Mouse (Mus musculus): ENCODE measurements around the gene Nup107. TPM values are rescaled to one million over a fixed set of nuclear protein-coding genes. Genes with fewer than 3 reads are reported as not detected.

Gene Nup107
- total and polyA plus RNA-seq, 3 experiments, result 80.2 to 91.6 TPM; not detected in 1

- Histone ChIP-seq H3K27ac (ENCODE audit: control insufficient read depth, low read depth, low read length) (no peak overlapping the region), H3K9me3 (replicated peaks; ENCODE audit: insufficient read depth, low read length) (no peaks in the 10 kb centered on the region), H3K4me3 (ENCODE audit: control insufficient read depth in 1 of 2, insufficient read depth in 1 of 2, low read depth in 2 of 2, low read length in 2 of 2) (no peak overlapping the region), H3K27me3 (ENCODE audit: control insufficient read depth in 1 of 2, insufficient read depth in 2 of 2, low read length in 2 of 2) (no peaks in the 10 kb centered on the region), H3K9ac (ENCODE audit: control insufficient read depth, low read depth, low read length, poor library complexity, severe bottlenecking) (no peak overlapping the region), H3K79me2 (ENCODE audit: control insufficient read depth, insufficient read depth, low read length, poor library complexity) (no peaks in the 10 kb centered on the region), H3K36me3 (ENCODE audit: control insufficient read depth in 1 of 2, insufficient read depth in 2 of 2, low read length in 2 of 2) (peaks cover 0 to 16% of the 10 kb centered on the region in 2 experiments; a peak in 2 of 4 replicates), H3K4me1 (ENCODE audit: control insufficient read depth in 1 of 2, insufficient read depth in 2 of 2, low read length in 2 of 2) (peaks cover 5 to 15% of the 10 kb centered on the region in 2 experiments; a peak in 2 of 4 replicates)
- TF ChIP-seq TBP (IDR thresholded peaks at IDR 0.05; ENCODE audit: low read depth, low read length) (0 out of 2 replicates have a peak, but pooled peaks have one; percentile 36), NELFE (IDR thresholded peaks at IDR 0.05; ENCODE audit: low read depth, low read length) (no peak)
- no peak for DNase-seq (ENCODE audit: low read depth, low spot score)
Observed at GRCm38 (mm10) chr10:117730140-117730539, 62.4 kb downstream of the Nup107 start.

- H3K9ac ChIP-seq (ENCODE audit: control insufficient read depth, low read depth, low read length, poor library complexity, severe bottlenecking), result no peak overlapping the region
- peaks cover 5 to 15% of the 10 kb centered on the region in 2 experiments; a peak in 2 of 4 replicates for H3K4me1 ChIP-seq (ENCODE audit: control insufficient read depth in 1 of 2, insufficient read depth in 2 of 2, low read length in 2 of 2)
- TF ChIP-seq E2F4 (IDR thresholded peaks at IDR 0.05; ENCODE audit: borderline replicate concordance, low read depth, low read length), result no peak
- no peak for TF ChIP-seq TCF12 (IDR thresholded peaks at IDR 0.05; ENCODE audit: low read depth, low read length)
- no peak for TF ChIP-seq EP300 (IDR thresholded peaks at IDR 0.05; ENCODE audit: low read depth in 1 of 2, low read length in 2 of 2)
- no peak overlapping the region for H3K27ac ChIP-seq (ENCODE audit: control insufficient read depth, low read depth, low read length)
- no peaks in the 10 kb centered on the region for H3K79me2 ChIP-seq (ENCODE audit: control insufficient read depth, insufficient read depth, low read length, poor library complexity)
- no peak overlapping the region for H3K4me3 ChIP-seq (ENCODE audit: control insufficient read depth in 1 of 2, insufficient read depth in 1 of 2, low read depth in 2 of 2, low read length in 2 of 2)
- H3K36me3 ChIP-seq (ENCODE audit: control insufficient read depth in 1 of 2, insufficient read depth in 2 of 2, low read length in 2 of 2), result peaks cover 0 to 16% of the 10 kb centered on the region in 2 experiments; a peak in 2 of 4 replicates
- DNase-seq (ENCODE audit: low read depth, low spot score), result no peak
- H3K27me3 ChIP-seq (ENCODE audit: control insufficient read depth in 1 of 2, insufficient read depth in 2 of 2, low read length in 2 of 2), result no peaks in the 10 kb centered on the region
- H3K9me3 ChIP-seq (replicated peaks; ENCODE audit: insufficient read depth, low read length), result no peaks in the 10 kb centered on the region
Observed at GRCm38 (mm10) chr10:117729139-117729814, 63.2 kb downstream of the Nup107 start.

- Histone ChIP-seq H3K27ac (ENCODE audit: control insufficient read depth, low read depth, low read length) (no peak overlapping the region), H3K27me3 (ENCODE audit: control insufficient read depth in 1 of 2, insufficient read depth in 2 of 2, low read length in 2 of 2) (no peaks in the 10 kb centered on the region), H3K4me1 (ENCODE audit: control insufficient read depth in 1 of 2, insufficient read depth in 2 of 2, low read length in 2 of 2) (peaks cover 5 to 15% of the 10 kb centered on the region in 2 experiments; a peak in 2 of 4 replicates), H3K4me3 (ENCODE audit: control insufficient read depth in 1 of 2, insufficient read depth in 1 of 2, low read depth in 2 of 2, low read length in 2 of 2) (no peak overlapping the region), H3K79me2 (ENCODE audit: control insufficient read depth, insufficient read depth, low read length, poor library complexity) (no peaks in the 10 kb centered on the region), H3K36me3 (ENCODE audit: control insufficient read depth in 1 of 2, insufficient read depth in 2 of 2, low read length in 2 of 2) (peaks cover 0 to 18% of the 10 kb centered on the region in 2 experiments; a peak in 2 of 4 replicates), H3K9ac (ENCODE audit: control insufficient read depth, low read depth, low read length, poor library complexity, severe bottlenecking) (no peak overlapping the region), H3K9me3 (replicated peaks; ENCODE audit: insufficient read depth, low read length) (no peaks in the 10 kb centered on the region)
- TF ChIP-seq TBP (IDR thresholded peaks at IDR 0.05; ENCODE audit: low read depth, low read length) (no peak), MAX (IDR thresholded peaks at IDR 0.05; ENCODE audit: low read length) (no peak), JUND (IDR thresholded peaks at IDR 0.05; ENCODE audit: low read depth, low read length) (no peak), MAZ (IDR thresholded peaks at IDR 0.05; ENCODE audit: low read depth, low read length) (no peak), KAT2A (conservative IDR thresholded peaks at IDR 0.05; ENCODE audit: low read depth, low read length) (no peak), ELF1 (IDR thresholded peaks at IDR 0.05; ENCODE audit: low read depth, low read length) (no peak), MYC (IDR thresholded peaks at IDR 0.05; ENCODE audit: low read depth, low read length) (no peak), POLR2AphosphoS5 (IDR thresholded peaks at IDR 0.05; ENCODE audit: borderline replicate concordance, low read depth, low read length) (no peak), UBTF (IDR thresholded peaks at IDR 0.05; ENCODE audit: borderline replicate concordance, insufficient read depth, low read depth, low read length) (no peak), MYB (IDR thresholded peaks at IDR 0.05; ENCODE audit: low read depth, low read length) (no peak), USF2 (IDR thresholded peaks at IDR 0.05; ENCODE audit: borderline replicate concordance in 1 of 2, insufficient read depth in 1 of 2, low read depth in 1 of 2, low read length in 2 of 2) (no peak)
- DNase-seq (ENCODE audit: low read depth, low spot score), result no peak
Observed at GRCm38 (mm10) chr10:117728574-117728973, 63.9 kb downstream of the Nup107 start.
